Mouse (Mus musculus): ENCODE results near the gene Eef1akmt1.
A peak's percentile ranks its signal among the peaks of the same experiment; 100 is the strongest.

Gene Eef1akmt1

DNA sequence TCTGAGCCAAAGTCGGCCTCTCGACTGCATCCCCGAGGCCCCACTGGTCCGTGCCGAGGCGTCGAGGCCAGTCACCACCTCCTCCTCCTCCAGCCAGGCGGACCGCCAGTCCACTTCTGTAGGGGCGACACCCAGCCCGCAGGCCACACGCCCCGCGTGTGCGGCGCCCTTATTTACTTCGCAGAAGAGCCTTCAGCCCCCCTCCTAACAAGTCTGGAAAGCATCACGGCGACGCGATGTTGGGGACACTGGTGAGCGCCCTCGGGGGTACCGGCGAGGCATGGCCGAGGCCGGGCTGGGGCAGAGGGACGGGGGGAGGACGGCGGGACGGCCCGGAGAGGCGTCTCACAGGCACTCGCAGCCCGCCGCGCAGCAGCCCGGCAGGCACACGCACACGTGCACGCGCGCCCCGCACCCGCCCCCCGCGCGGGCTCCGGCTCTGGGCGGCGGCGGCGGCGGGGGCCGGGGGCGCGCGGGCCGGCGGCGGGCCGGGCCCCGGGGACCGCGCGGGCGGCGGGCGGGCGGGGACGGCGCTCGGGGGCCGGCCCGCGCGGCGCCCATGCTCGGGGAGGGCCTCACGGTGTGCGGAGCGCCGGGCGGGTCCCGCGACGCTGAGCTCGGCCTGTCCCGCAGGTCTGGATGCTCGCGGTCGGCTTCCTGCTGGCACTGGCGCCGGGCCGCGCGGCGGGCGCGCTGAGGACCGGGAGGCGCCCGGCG lies 46.6 kb downstream of the Eef1akmt1 start, which contains the start of gene Il17d:
Gene Il17d (plus strand): TSS at position 107 of the 717 bp plus-strand sequence.
- TF ChIP-seq POU5F1 (IDR thresholded peaks at IDR 0.05; ENCODE audit: borderline replicate concordance, low read length), result no peak
- no peak for TF ChIP-seq NANOG (IDR thresholded peaks at IDR 0.05; ENCODE audit: borderline replicate concordance, low read length)
- no peak for TF ChIP-seq CTCF (conservative IDR thresholded peaks at IDR 0.05; ENCODE audit: low read length)
- no peaks in the 10 kb centered on the region for H3K27me3 ChIP-seq (ENCODE audit: insufficient read depth, low read length)
- peaks cover 74% of the 10 kb centered on the region for H3K4me1 ChIP-seq (replicated peaks; ENCODE audit: low read depth, low read length)
- H3K9me3 ChIP-seq (ENCODE audit: low read length), result no peaks in the 10 kb centered on the region
- peak within 1 kb of the TSS; percentile 90 for H3K4me3 ChIP-seq (replicated peaks; ENCODE audit: low read length)
- H3K36me3 ChIP-seq (ENCODE audit: insufficient read depth, low read length), result peaks cover 33% of the 10 kb centered on the region

GRCm38 (mm10) chr14:57523762-57524161 lies 47.6 kb downstream of the Eef1akmt1 start:
- Histone ChIP-seq H3K27me3 (ENCODE audit: insufficient read depth, low read length) (no peaks in the 10 kb centered on the region), H3K36me3 (ENCODE audit: insufficient read depth, low read length) (peaks cover 33% of the 10 kb centered on the region), H3K4me1 (replicated peaks; ENCODE audit: low read depth, low read length) (peaks cover 69% of the 10 kb centered on the region), H3K9me3 (ENCODE audit: low read length) (no peaks in the 10 kb centered on the region), H3K4me3 (replicated peaks; ENCODE audit: low read length) (peak overlapping the region; percentile 90)
- TF ChIP-seq NANOG (IDR thresholded peaks at IDR 0.05; ENCODE audit: borderline replicate concordance, low read length) (no peak), CTCF (conservative IDR thresholded peaks at IDR 0.05; ENCODE audit: low read length) (no peak), POU5F1 (IDR thresholded peaks at IDR 0.05; ENCODE audit: borderline replicate concordance, low read length) (no peak)

- Histone ChIP-seq H3K9me3 (ENCODE audit: low read length) (no peaks in the 10 kb centered on the region), H3K4me3 (replicated peaks; ENCODE audit: low read length) (no peak overlapping the region), H3K4me1 (replicated peaks; ENCODE audit: low read depth, low read length) (peaks cover 31% of the 10 kb centered on the region), H3K36me3 (ENCODE audit: insufficient read depth, low read length) (peaks cover 17% of the 10 kb centered on the region), H3K27me3 (ENCODE audit: insufficient read depth, low read length) (no peaks in the 10 kb centered on the region)
- TF ChIP-seq CTCF (conservative IDR thresholded peaks at IDR 0.05; ENCODE audit: low read length), result no peak
- no peak for TF ChIP-seq POU5F1 (IDR thresholded peaks at IDR 0.05; ENCODE audit: borderline replicate concordance, low read length)
- TF ChIP-seq NANOG (IDR thresholded peaks at IDR 0.05; ENCODE audit: borderline replicate concordance, low read length), result no peak
These were observed 54.4 kb downstream of the Eef1akmt1 start for GRCm38 (mm10) chr14:57517001-57517400.

GRCm38 (mm10) chr14:57515156-57515762 lies 56.2 kb downstream of the Eef1akmt1 start:
- H3K4me1 ChIP-seq (replicated peaks; ENCODE audit: low read depth, low read length), result peaks cover 25% of the 10 kb centered on the region
- no peaks in the 10 kb centered on the region for H3K9me3 ChIP-seq (ENCODE audit: low read length)
- peaks cover 1% of the 10 kb centered on the region; the same call in 1 of the 2 replicates for H3K36me3 ChIP-seq (ENCODE audit: insufficient read depth, low read length)
- TF ChIP-seq CTCF (conservative IDR thresholded peaks at IDR 0.05; ENCODE audit: low read length) (no peak), POU5F1 (IDR thresholded peaks at IDR 0.05; ENCODE audit: borderline replicate concordance, low read length) (no peak), NANOG (IDR thresholded peaks at IDR 0.05; ENCODE audit: borderline replicate concordance, low read length) (no peak)
- no peaks in the 10 kb centered on the region for H3K27me3 ChIP-seq (ENCODE audit: insufficient read depth, low read length)
- H3K4me3 ChIP-seq (replicated peaks; ENCODE audit: low read length), result no peak overlapping the region

DNA sequence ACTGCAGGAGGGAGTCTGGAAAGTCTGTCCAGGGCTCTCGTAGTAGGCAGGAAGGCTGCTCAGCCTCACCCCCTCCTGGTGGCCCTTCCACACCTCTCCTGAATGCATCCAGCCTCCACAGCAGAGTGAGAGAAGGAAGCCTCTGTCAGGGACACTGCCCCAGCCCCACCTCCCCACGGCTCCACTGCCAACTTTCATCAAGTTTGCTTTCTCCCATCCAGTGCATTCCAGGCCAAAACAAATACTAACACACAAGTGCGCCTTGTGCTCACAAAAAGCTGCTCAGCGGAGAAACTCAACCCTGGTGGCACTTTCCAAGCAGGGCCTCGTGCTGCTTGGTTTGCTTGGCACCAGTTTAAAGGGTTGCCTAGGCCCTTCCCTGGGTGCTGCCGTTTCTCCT lies 61.9 kb downstream of the Eef1akmt1 start:
- TF ChIP-seq NANOG (IDR thresholded peaks at IDR 0.05; ENCODE audit: borderline replicate concordance, low read length), result no peak
- no peak for TF ChIP-seq CTCF (conservative IDR thresholded peaks at IDR 0.05; ENCODE audit: low read length)
- TF ChIP-seq POU5F1 (IDR thresholded peaks at IDR 0.05; ENCODE audit: borderline replicate concordance, low read length), result no peak
- no peaks in the 10 kb centered on the region for H3K27me3 ChIP-seq (ENCODE audit: insufficient read depth, low read length)
- no peaks in the 10 kb centered on the region for H3K36me3 ChIP-seq (ENCODE audit: insufficient read depth, low read length)
- H3K9me3 ChIP-seq (ENCODE audit: low read length), result no peaks in the 10 kb centered on the region
- no peak overlapping the region for H3K4me3 ChIP-seq (replicated peaks; ENCODE audit: low read length)
- 0 out of 2 replicates have a peak, but pooled peaks cover 11% of the 10 kb centered on the region for H3K4me1 ChIP-seq (replicated peaks; ENCODE audit: low read depth, low read length)

DNA sequence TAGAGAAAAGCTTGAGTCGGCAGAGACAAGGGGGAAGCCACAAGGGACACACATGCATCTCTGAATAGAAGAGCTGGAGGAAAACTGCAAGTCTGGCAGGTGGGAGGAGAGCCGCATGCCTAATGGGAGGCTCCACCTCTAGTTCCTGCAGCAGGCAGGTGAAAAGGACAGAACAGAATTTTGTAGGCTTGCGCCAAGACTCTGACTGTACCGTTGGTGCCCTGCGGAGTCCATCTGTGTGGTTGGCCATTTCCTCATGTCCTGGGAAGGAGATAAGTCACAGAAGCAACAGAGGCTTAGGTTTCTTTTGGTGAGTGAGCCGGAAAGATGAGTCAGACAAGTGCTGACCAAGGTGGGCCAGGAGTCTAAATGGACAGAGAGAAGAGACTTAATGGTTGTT lies 67.7 kb downstream of the Eef1akmt1 start:
- Histone ChIP-seq H3K9me3 (ENCODE audit: low read length) (no peaks in the 10 kb centered on the region), H3K4me3 (replicated peaks; ENCODE audit: low read length) (no peak overlapping the region), H3K4me1 (replicated peaks; ENCODE audit: low read depth, low read length) (peaks cover 7% of the 10 kb centered on the region; the same call in 1 of the 2 replicates), H3K36me3 (ENCODE audit: insufficient read depth, low read length) (no peaks in the 10 kb centered on the region), H3K27me3 (ENCODE audit: insufficient read depth, low read length) (no peaks in the 10 kb centered on the region)
- TF ChIP-seq NANOG (IDR thresholded peaks at IDR 0.05; ENCODE audit: borderline replicate concordance, low read length) (no peak), CTCF (conservative IDR thresholded peaks at IDR 0.05; ENCODE audit: low read length) (no peak), POU5F1 (IDR thresholded peaks at IDR 0.05; ENCODE audit: borderline replicate concordance, low read length) (no peak)

Measured in E14TG2a.4 (cell line).